Mouse (Mus musculus): ENCODE results near the gene Twf2.

DNA sequence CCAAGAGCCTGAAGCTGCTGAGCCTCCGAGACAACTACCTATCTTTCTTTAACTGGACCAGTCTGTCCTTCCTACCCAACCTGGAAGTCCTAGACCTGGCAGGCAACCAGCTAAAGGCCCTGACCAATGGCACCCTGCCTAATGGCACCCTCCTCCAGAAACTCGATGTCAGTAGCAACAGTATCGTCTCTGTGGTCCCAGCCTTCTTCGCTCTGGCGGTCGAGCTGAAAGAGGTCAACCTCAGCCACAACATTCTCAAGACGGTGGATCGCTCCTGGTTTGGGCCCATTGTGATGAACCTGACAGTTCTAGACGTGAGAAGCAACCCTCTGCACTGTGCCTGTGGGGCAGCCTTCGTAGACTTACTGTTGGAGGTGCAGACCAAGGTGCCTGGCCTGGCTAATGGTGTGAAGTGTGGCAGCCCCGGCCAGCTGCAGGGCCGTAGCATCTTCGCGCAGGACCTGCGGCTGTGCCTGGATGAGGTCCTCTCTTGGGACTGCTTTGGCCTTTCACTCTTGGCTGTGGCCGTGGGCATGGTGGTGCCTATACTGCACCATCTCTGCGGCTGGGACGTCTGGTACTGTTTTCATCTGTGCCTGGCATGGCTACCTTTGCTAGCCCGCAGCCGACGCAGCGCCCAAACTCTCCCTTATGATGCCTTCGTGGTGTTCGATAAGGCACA is 22.7 kb downstream of the Twf2 start:
- no peak for TF ChIP-seq EP300 (IDR thresholded peaks at IDR 0.05; ENCODE audit: low read depth)
- no peak for TF ChIP-seq CTCF (IDR thresholded peaks at IDR 0.05; ENCODE audit: low read depth)
